Mouse (Mus musculus): ENCODE results near the gene Asah2. TPM values are rescaled to one million over a fixed set of nuclear protein-coding genes. Genes with fewer than 3 reads are reported as not detected.

Gene Asah2
- polyA plus RNA-seq, 1 experiment from 2014 or later: 2.4 TPM

Other genes starting within 250 kb of the Asah2 start
- 0.06 TPM in 1 of 2 replicates, not detected in the other for gene A1cf, start 239.4 kb downstream of the Asah2 start, polyA plus RNA-seq (2015; fragmentation: Nextera tagmentation; extraction: Ambion mirVana)

Data from heart, embryonic 15.5 days (tissue).